Mouse (Mus musculus) G1E-ER4 (cell line): ENCODE results near the gene Ager. TPM values are rescaled to one million over a fixed set of nuclear protein-coding genes. Genes with fewer than 3 reads are reported as not detected.

Source experiments
- GATA1 ChIP-seq: IDR thresholded peaks from one replicate; pipeline ENCODE4 v1.8.0; 2012; ENCODE audit warnings: low read length, inconsistent platforms
- polyA plus RNA-seq: library from polyadenylated mRNA; stranded (reverse); fragments of >175 nt; gene quantifications from 2 replicates; pipeline ENCODE4 v1.2.3, GENCODE M21; 2012

Ager gene
- polyA plus RNA-seq, 1 experiment: 4.7 TPM

GRCm38 (mm10) chr17:34591994-34592375 lies 5.7 kb upstream of the Ager start:
- TF ChIP-seq GATA1: no peak

GRCm38 (mm10) chr17:34592581-34593549 lies 4.8 kb upstream of the Ager start:
- TF ChIP-seq GATA1: no peak

- no peak for TF ChIP-seq GATA1
Measured at GRCm38 (mm10) chr17:34593752-34594525, 3.7 kb upstream of the Ager start.

GRCm38 (mm10) chr17:34596098-34596497 lies 1.6 kb upstream of the Ager start:
- no peak for TF ChIP-seq GATA1

- no peak for TF ChIP-seq GATA1
Measured at GRCm38 (mm10) chr17:34599891-34600290, 2.2 kb downstream of the Ager start.

- TF ChIP-seq GATA1: no peak
Measured at GRCm38 (mm10) chr17:34601796-34602195, 4.1 kb downstream of the Ager start.

- TF ChIP-seq GATA1: no peak
Measured at GRCm38 (mm10) chr17:34603375-34604060, 5.9 kb downstream of the Ager start, which contains the start of gene Rnf5. Gene Rnf5 (minus strand): TSS chr17:34603690.

- TF ChIP-seq GATA1: no peak
Measured at GRCm38 (mm10) chr17:34604061-34604508, 6.4 kb downstream of the Ager start, which contains the start of gene Agpat1. Gene Agpat1 (plus strand): TSS chr17:34604262.

- no peak for TF ChIP-seq GATA1
Measured at GRCm38 (mm10) chr17:34604511-34605237, 7.0 kb downstream of the Ager start.

GRCm38 (mm10) chr17:34605609-34606008 lies 7.9 kb downstream of the Ager start:
- no peak for TF ChIP-seq GATA1

- no peak for TF ChIP-seq GATA1
Measured at GRCm38 (mm10) chr17:34606186-34607039, 8.8 kb downstream of the Ager start.

- no peak for TF ChIP-seq GATA1
Measured at GRCm38 (mm10) chr17:34607997-34608396, 10.3 kb downstream of the Ager start.

- TF ChIP-seq GATA1: no peak
Measured at GRCm38 (mm10) chr17:34611050-34611449, 13.4 kb downstream of the Ager start.
